Mouse (Mus musculus) gastrocnemius, postnatal 14 days (tissue): ENCODE results near the gene Smim24. TPM values are rescaled to one million over a fixed set of nuclear protein-coding genes. Genes with fewer than 3 reads are reported as not detected.

Source experiments
- DNase-seq: peaks from one replicate; pipeline ENCODE4 v3.0.0; 2021; ENCODE audit warnings: mixed read lengths
- intact Hi-C: fragments of 180-260 bp; cut with DNase I; formaldehyde crosslinking; loops from one replicate; pipeline ENCODE4 v1.15.1; 2025; ENCODE audit warnings: low total_unique reads
- microRNA-seq, 2 experiments: library from miRNA; unstranded; fragments of <30 nt; microRNA quantifications; one replicate each; pipeline ENCODE4 v1.2.0; 2021
- total RNA-seq, 2 experiments: library from RNA; stranded (reverse); gene quantifications; 2 replicates each; pipeline ENCODE4 v1.2.3; 2021

Smim24 gene
- total RNA-seq, 2 experiments from 2014 or later = 0.45 to 0.91 TPM

DNA sequence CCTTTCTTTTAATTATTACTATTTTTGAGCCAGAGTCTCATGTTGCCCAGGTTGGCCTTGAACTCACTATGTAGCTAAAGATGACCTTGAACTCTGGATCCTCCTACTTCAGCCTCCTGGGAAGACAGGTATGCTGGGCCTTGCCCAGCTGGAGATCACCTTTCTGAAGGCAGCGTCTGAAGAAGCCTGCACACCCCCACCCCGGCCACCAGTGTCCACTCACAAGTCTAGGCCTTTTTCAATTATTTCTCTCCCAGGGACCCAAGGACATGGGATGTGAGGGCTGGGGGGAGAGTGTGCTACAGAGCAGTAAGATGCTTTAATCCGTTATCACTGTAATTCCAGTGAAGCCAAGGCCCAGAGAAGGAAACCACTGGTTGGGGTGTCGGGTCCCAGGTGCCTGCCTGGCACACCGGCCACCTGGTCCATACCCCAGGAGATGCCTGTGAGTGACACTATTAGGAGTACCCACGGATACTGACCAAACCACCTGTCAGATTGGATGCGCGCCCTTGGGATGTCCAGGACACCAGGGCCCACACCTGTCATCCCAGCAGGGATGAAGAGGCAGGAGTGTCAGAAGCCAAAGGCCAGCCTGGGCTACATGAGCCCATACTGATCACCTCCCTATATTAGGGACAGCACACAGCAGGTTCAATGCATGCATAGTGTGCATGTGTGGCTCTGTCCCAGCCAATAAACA, 35.1 kb downstream of the Smim24 start:
- DNase-seq = peak; percentile 27
- intact Hi-C loops = no loop called here

DNA sequence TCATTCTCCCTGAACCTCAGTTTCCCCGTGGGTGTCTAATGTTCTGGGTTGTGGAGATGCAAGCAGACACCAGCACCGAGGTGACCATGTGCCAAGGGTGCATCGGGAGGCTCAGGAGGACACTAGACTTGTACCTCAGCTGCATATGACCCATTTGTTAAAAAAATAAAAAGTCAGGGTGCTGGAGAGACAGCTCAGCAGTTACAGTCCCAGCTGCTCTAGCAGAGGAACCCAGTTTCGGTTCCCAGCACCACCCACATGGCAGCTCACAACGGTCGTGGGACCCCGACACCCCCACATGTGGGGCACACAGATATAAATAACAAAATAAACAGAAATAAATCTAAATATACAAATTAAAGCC, 35.6 kb downstream of the Smim24 start:
- intact Hi-C loops = no loop called here
- peak; percentile 3 for DNase-seq

DNA sequence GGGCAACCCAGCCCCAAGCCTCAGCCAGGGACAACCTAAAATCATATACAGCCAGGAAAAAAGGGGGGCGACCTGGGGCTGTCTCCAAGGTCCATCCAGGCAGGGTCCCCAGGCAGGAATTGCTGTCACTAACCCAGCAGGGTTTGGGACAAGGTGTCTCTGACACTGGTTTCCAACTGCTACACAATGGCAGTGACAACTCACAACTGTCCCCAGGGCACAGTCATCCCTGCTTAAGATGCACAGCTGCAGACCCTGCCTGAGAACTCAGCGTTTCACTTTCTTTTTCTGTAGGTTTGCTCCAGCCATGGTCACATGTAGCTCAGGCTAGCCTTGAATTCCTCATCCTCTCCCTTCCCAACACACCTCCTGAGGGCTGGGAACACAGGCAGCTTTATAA, 36.2 kb downstream of the Smim24 start:
- intact Hi-C loops = no loop called here
- DNase-seq = peak; percentile 5

DNA sequence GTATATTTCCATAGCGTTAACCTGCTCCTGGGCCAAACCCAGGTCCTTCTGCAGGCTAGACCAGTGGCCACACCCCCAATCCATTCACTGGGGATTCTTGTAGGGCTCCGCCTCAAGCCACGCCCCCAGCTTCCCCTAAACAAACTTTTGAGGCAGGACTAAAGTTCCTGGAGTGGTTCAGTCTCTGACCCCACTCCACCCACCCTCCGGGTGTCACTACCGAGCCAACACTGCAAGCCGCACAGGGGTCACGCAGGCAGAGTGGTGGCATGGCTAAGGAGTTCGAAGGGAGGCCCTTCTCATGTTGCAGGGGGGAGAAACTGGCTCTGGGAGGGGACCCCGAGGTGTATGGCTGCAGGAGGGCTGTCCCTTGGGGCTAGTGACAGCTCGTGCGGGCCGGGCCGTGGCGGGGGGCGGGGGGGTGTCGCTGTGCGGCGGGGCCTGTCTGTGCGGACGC, 36.8 kb downstream of the Smim24 start:
- intact Hi-C loops = no loop called here

DNA sequence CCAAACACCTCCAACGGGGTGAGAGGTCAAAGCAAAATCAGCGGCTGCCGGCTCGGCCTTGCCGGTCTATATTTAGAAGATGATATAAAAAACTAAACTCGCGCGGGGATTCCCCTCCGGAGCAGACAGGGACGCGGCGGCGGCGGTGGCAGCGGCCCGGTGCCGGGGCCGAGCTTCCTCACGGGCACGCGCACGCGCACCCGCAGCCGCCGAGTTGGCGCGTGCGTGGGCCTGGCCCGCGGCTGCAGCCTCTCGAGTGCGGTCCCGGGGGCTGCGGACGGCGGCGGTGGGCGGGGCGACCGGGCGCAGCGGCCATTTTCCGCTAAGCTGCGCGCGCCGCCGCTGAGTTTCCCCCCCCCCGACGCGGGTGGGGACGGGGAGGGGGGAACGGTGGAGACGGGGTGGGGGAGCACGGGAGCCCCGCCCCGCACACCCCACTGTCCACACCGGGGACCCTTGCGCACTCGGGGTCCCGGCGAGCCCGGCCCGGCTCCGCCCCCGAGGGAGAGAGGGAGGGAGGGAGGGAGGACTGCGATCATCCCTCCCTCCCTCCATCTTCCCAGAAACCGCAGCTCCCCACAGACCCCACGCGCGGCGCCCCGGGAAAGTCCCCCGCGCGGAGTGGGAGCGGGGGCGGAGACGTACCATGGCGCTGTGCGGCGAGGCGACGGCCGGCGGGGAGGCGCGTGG, 37.4 kb downstream of the Smim24 start:
- peak; percentile 84 for DNase-seq
- intact Hi-C loops = no loop called here

More for the DNA sequence above, 36.8 kb downstream of the Smim24 start:
- DNase-seq = peak; percentile 86

DNA sequence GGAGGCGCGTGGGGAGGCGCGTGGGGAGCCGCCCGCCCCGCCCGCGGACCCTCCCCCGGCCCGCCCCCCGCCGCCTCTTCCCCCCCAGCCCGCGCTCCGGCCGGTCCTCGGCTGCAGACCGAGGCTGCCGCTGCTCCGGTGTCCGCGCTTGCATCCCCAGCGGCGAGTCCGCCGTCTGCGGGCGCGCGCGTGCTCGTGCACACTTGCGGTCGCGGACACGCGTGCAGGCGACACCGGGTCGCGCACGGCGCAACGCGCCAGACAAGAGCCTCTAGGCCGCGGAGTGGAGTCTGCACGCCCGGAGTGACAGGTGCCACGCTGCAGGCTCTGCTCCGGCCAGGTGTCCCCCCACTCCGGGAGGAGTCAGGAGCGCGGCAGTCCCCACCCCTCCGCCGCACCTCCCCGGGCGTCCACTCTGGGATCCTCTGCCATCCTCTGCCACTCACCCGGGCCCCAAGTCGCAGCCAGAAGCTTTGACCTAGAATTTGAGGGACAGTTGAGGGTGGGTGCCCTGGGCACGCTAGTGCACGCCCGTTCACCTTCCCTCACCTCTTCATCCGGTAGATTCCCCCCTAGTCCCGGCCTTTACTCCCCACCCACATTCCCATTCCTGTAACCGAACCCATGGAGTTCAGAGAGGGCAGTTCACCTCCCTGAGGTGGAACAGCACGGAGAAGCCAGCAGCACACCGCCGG, 38.1 kb downstream of the Smim24 start:
- intact Hi-C loops = no loop called here
- DNase-seq = peak; percentile 68

DNA sequence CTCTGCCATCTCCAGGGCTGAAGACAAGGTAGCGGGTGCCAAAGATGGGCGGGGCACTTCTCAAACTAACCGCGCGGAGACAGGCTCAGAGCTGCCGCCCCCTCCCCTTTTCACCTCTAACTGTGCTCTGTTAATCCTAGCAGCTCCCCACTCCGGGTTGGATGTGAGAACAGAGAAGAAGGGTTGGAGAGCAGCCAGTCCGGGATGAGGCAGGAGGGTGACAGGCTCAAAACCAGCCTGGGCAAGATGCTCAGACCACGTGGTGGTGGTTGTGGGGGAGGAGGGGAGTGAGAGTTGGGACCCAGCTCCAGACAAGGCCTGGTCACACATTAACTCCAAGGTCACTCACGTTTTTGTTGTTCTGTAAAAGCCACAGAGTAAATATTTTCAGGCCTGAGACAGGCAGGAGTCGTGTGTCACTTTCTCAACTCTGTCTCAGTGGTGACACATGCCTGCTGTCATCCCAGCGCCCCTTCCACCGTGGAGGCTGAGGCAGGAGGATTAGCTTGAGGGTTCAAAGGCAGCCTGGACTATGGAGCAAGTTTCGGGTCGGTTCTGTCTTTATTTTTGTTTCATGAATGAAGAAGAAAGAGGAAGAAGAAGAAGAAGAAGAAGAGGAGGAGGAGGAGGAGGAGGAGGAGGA, 38.8 kb downstream of the Smim24 start:
- DNase-seq = peak; percentile 37

DNA sequence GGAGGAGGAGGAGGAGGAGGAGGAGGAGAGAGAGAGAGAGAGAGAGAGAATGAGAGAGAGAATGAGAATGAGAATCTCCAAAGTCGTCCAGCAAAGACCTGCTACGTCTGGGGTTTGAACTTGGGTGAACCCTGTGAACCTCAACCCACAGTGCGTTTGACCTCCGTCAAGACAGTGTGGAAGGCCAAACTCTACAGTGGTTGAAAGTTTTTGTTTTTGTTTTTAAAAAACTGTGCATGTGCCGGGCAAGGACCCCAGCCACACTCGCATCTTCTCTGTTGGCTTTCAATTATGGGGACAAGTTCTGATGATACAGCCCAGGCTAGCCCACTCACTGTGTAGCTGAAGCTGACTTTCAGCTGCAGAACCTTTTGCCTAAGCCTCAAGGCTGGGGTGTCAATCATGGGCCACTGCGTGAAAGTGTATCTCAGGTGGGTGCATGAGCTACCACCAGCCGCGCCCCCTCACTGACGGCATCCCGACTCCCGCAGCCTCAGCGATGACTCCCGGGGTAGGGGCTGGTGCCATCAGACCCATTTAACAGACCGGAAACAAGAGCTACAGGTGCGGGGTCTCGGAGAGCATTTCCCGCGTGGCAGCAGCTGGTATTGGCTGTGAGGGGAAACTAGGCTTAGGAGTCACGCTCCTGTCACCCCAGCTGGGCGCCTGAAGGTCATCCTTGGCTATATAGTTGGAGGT, 39.5 kb downstream of the Smim24 start:
- intact Hi-C loops = no loop called here
- DNase-seq = peak; percentile 27

More for the DNA sequence above, 38.8 kb downstream of the Smim24 start:
- intact Hi-C loops = no loop called here

DNA sequence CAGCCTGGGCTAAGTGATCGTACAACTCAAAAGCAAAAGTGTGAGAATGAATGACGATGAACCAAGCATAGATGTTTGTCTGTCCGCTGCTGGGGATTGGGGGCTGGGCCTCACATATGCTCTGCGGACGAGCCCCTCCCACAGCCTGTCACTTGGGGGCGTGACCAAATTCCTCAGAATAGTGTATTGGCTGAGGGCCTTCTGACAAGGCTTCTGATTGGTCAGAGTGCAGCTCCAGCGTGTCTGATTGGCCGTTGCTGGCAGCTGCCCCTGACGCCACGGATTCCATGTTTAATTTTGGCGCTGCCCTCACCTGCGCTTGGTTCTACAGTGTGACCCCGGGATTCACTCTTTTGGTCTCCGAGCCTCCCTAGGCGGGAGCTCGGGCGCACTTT, 40.0 kb downstream of the Smim24 start:
- intact Hi-C loops = no loop called here
- DNase-seq = peak; percentile 94

DNA sequence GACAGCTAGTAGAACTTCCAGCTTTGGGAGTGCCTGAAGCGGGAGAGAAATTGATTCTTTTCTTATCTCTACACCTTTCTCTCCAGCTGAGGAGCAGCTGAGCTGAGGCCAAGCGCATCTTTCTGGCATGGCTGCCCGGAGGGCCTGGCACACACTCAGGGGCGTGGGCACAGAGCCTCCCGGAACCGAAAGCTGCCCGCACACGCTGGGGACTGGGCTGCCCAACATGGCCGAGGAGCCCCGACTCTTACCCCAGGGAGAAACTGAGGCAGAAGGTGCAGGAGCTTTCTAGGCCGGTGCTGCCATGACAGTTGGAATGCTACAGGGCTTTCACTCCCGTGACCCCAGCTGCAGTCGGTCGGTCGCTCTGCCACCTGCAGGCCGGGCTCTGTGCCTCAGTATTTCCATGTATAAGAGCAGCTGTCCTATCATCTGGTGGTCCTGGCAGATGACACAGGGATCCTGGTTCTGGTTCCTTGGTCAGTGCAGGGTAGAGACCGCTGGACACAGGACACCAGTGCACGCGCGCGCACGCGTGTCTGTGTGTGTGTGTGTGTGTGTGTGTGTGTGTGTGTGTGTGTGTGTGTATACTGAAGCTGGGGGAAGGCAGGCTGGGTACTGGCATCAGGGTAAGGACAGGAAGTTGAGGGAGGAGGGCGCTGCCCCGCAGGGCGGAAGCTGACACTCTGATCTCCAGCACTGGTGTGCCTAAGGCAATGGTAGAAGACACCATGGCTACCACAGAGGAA, 40.9 kb downstream of the Smim24 start:
- DNase-seq = peak; percentile 75
- intact Hi-C loops = no loop called here

DNA sequence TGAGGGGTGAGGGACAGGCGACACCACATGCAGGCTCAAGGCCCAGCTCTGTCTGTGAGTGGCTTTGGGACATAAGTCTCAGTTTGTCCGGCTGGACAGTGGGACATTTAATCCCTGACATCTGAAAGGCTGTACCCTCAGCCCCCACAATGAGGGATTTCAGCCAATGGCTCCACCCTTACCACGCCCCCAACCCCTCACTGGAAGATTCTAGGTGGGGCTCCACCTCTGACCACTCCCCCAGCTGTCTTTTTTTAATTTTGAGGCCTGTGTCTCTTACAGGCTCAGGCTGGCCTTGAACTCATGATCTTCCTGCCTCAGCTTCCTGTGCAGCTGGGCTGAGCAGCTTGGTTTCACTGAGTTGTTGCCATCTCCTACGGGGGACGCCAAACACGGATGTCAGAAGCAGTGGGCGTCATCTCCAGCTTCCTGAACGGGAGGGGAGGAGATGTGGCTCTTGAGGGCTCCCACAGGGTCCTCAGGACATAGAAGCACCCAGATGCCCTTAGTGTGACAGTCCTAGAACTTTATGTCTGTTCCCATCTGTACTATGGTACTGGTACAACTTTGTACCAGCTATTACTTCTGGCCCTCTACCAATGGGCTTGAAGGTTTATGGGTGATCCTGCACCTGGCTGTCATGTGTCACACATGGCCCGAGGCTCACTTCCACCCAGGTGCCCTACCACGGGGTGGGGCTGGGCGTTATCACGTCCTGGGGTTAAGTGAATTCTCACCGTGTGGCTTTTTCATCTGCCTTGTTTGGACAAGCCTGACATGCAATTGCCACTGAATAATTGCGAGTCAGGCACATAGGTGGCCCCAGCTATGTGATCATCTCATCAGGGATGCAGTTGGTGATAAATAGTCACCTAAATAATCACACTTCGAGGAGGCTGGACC, 41.8 kb downstream of the Smim24 start:
- intact Hi-C loops = no loop called here
- DNase-seq = peak; percentile 33

DNA sequence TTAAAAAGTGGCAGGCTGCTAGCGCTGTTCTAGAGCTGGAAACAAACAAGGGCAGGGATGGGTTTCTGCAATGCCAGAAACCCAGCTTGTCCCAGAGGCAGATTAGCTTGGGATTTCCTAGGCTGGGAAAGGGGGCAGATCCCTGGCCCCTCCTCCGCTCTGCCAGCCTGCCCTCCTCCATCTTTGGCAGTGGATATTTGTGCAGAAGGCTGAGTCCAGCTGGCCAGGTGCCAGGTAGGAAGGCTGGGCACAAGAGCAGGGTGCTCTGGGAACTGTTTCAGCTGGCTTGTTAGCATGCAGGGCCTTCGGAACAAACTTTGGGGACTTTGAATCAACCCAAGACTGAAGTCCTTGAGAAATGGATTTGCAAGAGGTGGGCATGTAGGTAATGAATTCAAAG, 42.6 kb downstream of the Smim24 start:
- intact Hi-C loops = no loop called here
- peak; percentile 79 for DNase-seq

DNA sequence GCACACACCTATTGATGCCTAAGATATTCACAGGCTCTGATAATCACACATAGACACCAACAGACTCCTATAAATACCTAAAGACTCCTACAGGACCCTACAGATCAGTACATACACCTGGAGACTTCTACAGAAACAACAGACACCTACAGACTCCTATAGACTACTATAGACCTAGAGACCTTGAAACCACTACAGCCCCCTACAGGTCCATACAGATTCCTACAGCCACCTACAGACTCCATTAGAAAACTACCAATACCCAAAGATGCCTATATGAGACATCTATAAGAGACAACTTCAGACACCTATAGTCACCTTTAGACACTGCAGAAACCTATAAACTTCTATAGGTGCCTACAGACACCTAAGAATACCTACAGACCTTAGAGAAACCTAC, 48.2 kb downstream of the Smim24 start:
- intact Hi-C loops = no loop called here
- DNase-seq = no peak

Small RNA genes within 50 kb of the gene (microRNA-seq; reads per million reads assigned to microRNA genes)
- 0 to 1.5 reads per million in 2 experiments for gene Mir1191b
- 0 reads per million in 2 experiments for gene Mir6913

Other genes with a start within 250 kb of the Smim24 start
- gene Pias4, start 225.1 kb upstream of the Smim24 start, total RNA-seq = 10 to 100 TPM; 12.3 to 12.8 TPM
- gene Eef2, start 216.4 kb upstream of the Smim24 start, total RNA-seq = 100 to 1,000 TPM; 892 to 898 TPM
- 10 to 100 TPM; 21.2 to 24.8 TPM for gene Dapk3, start 210.0 kb upstream of the Smim24 start, total RNA-seq
- not detected for gene 4930442H23Rik, start 209.2 kb upstream of the Smim24 start, total RNA-seq
- gene Nmrk2, start 191.0 kb upstream of the Smim24 start, total RNA-seq = 1 to 10 TPM; 1.8 to 5.5 TPM
- gene Atcay, start 162.2 kb upstream of the Smim24 start, total RNA-seq = under 1 TPM in 1 of 2 experiments, not detected in 1; 0.06 TPM
- 1 to 10 TPM; 1.7 to 2.5 TPM for gene Zfr2, start 159.9 kb upstream of the Smim24 start, total RNA-seq
- gene Matk, start 140.1 kb upstream of the Smim24 start, total RNA-seq = under 1 TPM; 0.33 to 0.57 TPM
- gene Mrpl54, start 126.1 kb upstream of the Smim24 start, total RNA-seq = 10 to 100 TPM; 93.1 to 99.9 TPM
- 10 to 100 TPM; 62.8 to 71.1 TPM for gene Apba3, start 126.1 kb upstream of the Smim24 start, total RNA-seq
- gene Tjp3, start 101.5 kb upstream of the Smim24 start, total RNA-seq = not detected
- gene Pip5k1c, start 100.1 kb upstream of the Smim24 start, total RNA-seq = 10 to 100 TPM; 18.5 to 22.8 TPM
- 1 to 10 TPM; 7.7 to 10.0 TPM for gene Cactin, start 71.9 kb upstream of the Smim24 start, total RNA-seq
- gene Tbxa2r, start 64.3 kb upstream of the Smim24 start, total RNA-seq = 1 to 10 TPM; 1.5 to 2.2 TPM
- gene Gipc3, start 49.8 kb upstream of the Smim24 start, total RNA-seq = 1 to 10 TPM; 1.8 to 2.0 TPM
- gene Hmg20b, start 42.6 kb upstream of the Smim24 start, total RNA-seq = 10 to 100 TPM; 24.3 to 25.8 TPM
- 1 to 10 TPM; 3.7 to 4.0 TPM for gene Mfsd12, start 35.6 kb upstream of the Smim24 start, total RNA-seq
- under 1 TPM; 0.37 to 0.42 TPM for gene 4930404N11Rik, start 27.2 kb upstream of the Smim24 start, total RNA-seq
- 10 to 100 TPM; 11.9 to 15.4 TPM for gene Fzr1, start 14.5 kb upstream of the Smim24 start, total RNA-seq
- gene Dohh, start 8.6 kb upstream of the Smim24 start, total RNA-seq = 10 to 100 TPM; 38.6 to 39.8 TPM
- under 1 TPM; 0.41 to 0.47 TPM for gene Gm48551, start 8.6 kb upstream of the Smim24 start, total RNA-seq
- gene Gm48552, start 4.0 kb upstream of the Smim24 start, total RNA-seq = under 1 TPM in 1 of 2 experiments, not detected in 1; 0.80 TPM
- 100 to 1,000 TPM; 262 to 320 TPM for gene Nfic, start 62.6 kb downstream of the Smim24 start, total RNA-seq
- gene Celf5, start 89.7 kb downstream of the Smim24 start, total RNA-seq = under 1 TPM; 0.09 to 0.23 TPM
- gene Ncln, start 103.3 kb downstream of the Smim24 start, total RNA-seq = 10 to 100 TPM; 39.1 to 47.3 TPM
- under 1 TPM; 0.64 to 0.86 TPM for gene S1pr4, start 107.1 kb downstream of the Smim24 start, total RNA-seq
- gene Gna15, start 131.2 kb downstream of the Smim24 start, total RNA-seq = 1 to 10 TPM in 1 of 2 experiments, under 1 TPM in 1; 0.60 to 1.2 TPM
- gene Gna11, start 152.1 kb downstream of the Smim24 start, total RNA-seq = 10 to 100 TPM; 31.6 to 34.6 TPM
- 100 to 1,000 TPM; 660 to 698 TPM for gene Aes, start 166.4 kb downstream of the Smim24 start, total RNA-seq
- gene Tle2, start 181.5 kb downstream of the Smim24 start, total RNA-seq = 1 to 10 TPM; 4.3 to 4.4 TPM
- gene Tle6, start 208.0 kb downstream of the Smim24 start, total RNA-seq = 1 to 10 TPM; 2.4 to 4.4 TPM
- gene BC025920, start 213.2 kb downstream of the Smim24 start, total RNA-seq = 1 to 10 TPM; 1.7 to 2.2 TPM
- 1 to 10 TPM; 5.4 to 5.6 TPM for gene Sirt6, start 234.7 kb downstream of the Smim24 start, total RNA-seq
- gene Ankrd24, start 235.5 kb downstream of the Smim24 start, total RNA-seq = 10 to 100 TPM in 1 of 2 experiments, 1 to 10 TPM in 1; 6.8 to 10.9 TPM